Mouse (Mus musculus) embryonic facial prominence, embryonic 13.5 days (tissue): ENCODE measurements around the gene Rag2. TPM values are rescaled to one million over a fixed set of nuclear protein-coding genes. Genes with fewer than 3 reads are reported as not detected.

Source experiments
- ATAC-seq: fragments of 200-750 bp; cut with Nextera tagmentation; 2 replicates; pipeline ENCODE4 v1.8.0; 2017; ENCODE audit warnings: low read depth; ENCODE audit not compliant: insufficient number of reproducible peaks, insufficient read depth, low FRiP score, low TSS enrichment
- H3K27ac ChIP-seq: fragments of 300-500 bp; sonication (generic); 2 replicates; pipeline ENCODE4 v1.5.1; 2015; ENCODE audit warnings: moderate library complexity, mild to moderate bottlenecking, inconsistent platforms
- H3K27me3 ChIP-seq: fragments of 300-500 bp; sonication (generic); 2 replicates; pipeline ENCODE4 v1.6.1; 2015; ENCODE audit warnings: mild to moderate bottlenecking, inconsistent platforms
- H3K36me3 ChIP-seq: fragments of 300-500 bp; sonication (generic); 2 replicates; pipeline ENCODE4 v1.6.1; 2015; ENCODE audit warnings: mild to moderate bottlenecking, inconsistent platforms
- H3K4me1 ChIP-seq: fragments of 300-500 bp; sonication (generic); 2 replicates; pipeline ENCODE4 v1.6.1; 2015; ENCODE audit warnings: inconsistent platforms
- H3K4me2 ChIP-seq: fragments of 300-500 bp; sonication (generic); 2 replicates; pipeline ENCODE4 v1.6.1; 2015; ENCODE audit warnings: moderate library complexity, mild to moderate bottlenecking, inconsistent platforms
- H3K4me3 ChIP-seq: fragments of 300-500 bp; sonication (generic); 2 replicates; pipeline ENCODE4 v1.5.1; 2015; ENCODE audit warnings: mild to moderate bottlenecking, inconsistent platforms
- H3K9ac ChIP-seq: fragments of 300-500 bp; sonication (generic); 2 replicates; pipeline ENCODE4 v1.6.1; 2015; ENCODE audit warnings: mild to moderate bottlenecking, inconsistent platforms
- H3K9me3 ChIP-seq: fragments of 300-500 bp; sonication (generic); 2 replicates; pipeline ENCODE4 v1.6.1; 2016; ENCODE audit warnings: inconsistent platforms
- WGBS: fragments of 180-500 bp; shearing (Covaris S2); methylation state at CpG from one replicate; pipeline ENCODE4 v1.1.7; 2015; ENCODE audit warnings: mixed read lengths; 5-methylcytosine and 5-hydroxymethylcytosine counted together
- polyA plus RNA-seq: library from polyadenylated mRNA; unstranded; fragments of >200 nt; fragmentation: Nextera tagmentation; extraction: Ambion mirVana; gene quantifications from 2 replicates; pipeline ENCODE4 v1.2.1, GENCODE M21; 2015

The Rag2 gene
- polyA plus RNA-seq: not detected in 2 replicates

- H3K27me3 ChIP-seq: no peaks in the 10 kb centered on the region
- ATAC-seq: no peak
- H3K9ac ChIP-seq: no peak within 1 kb of the TSS
- peaks cover 9% of the 10 kb centered on the region; the same call in 1 of the 2 replicates for H3K4me1 ChIP-seq
- no peak within 1 kb of the TSS for H3K4me3 ChIP-seq
- H3K9me3 ChIP-seq: no peaks in the 10 kb centered on the region
- no peaks in the 10 kb centered on the region for H3K36me3 ChIP-seq
- WGBS: 52% methylated on average over 4 of the region's 4 CpGs
- no peak within 1 kb of the TSS for H3K27ac ChIP-seq
- H3K4me2 ChIP-seq: no peak within 1 kb of the TSS
These were observed at the start of gene Rag2 for GRCm38 (mm10) chr2:101624526-101624925. Rag2 (plus strand) TSS chr2:101624718.

- no peaks in the 10 kb centered on the region for H3K4me1 ChIP-seq
- no peak for ATAC-seq
- 86% methylated on average over 4 of the region's 4 CpGs for WGBS
These were observed 47.3 kb upstream of the Rag2 start for GRCm38 (mm10) chr2:101577243-101577642.

GRCm38 (mm10) chr2:101580027-101580426 is 44.5 kb upstream of the Rag2 start:
- H3K9me3 ChIP-seq: no peaks in the 10 kb centered on the region
- H3K27ac ChIP-seq: no peak overlapping the region
- H3K4me1 ChIP-seq: no peaks in the 10 kb centered on the region
- WGBS: 67% methylated on average over 2 of the region's 2 CpGs
- no peak for ATAC-seq
- H3K9ac ChIP-seq: no peak overlapping the region
- no peak overlapping the region for H3K4me2 ChIP-seq
- H3K4me3 ChIP-seq: no peak overlapping the region
- H3K36me3 ChIP-seq: 0 out of 2 replicates have a peak, but pooled peaks cover 4% of the 10 kb centered on the region
- H3K27me3 ChIP-seq: no peaks in the 10 kb centered on the region

More at GRCm38 (mm10) chr2:101577243-101577642, 47.3 kb upstream of the Rag2 start:
- no peak overlapping the region for H3K4me3 ChIP-seq
- H3K4me2 ChIP-seq: no peak overlapping the region
- H3K36me3 ChIP-seq: no peaks in the 10 kb centered on the region
- H3K9me3 ChIP-seq: no peaks in the 10 kb centered on the region
- H3K9ac ChIP-seq: no peak overlapping the region
- H3K27me3 ChIP-seq: no peaks in the 10 kb centered on the region
- H3K27ac ChIP-seq: no peak overlapping the region

DNA sequence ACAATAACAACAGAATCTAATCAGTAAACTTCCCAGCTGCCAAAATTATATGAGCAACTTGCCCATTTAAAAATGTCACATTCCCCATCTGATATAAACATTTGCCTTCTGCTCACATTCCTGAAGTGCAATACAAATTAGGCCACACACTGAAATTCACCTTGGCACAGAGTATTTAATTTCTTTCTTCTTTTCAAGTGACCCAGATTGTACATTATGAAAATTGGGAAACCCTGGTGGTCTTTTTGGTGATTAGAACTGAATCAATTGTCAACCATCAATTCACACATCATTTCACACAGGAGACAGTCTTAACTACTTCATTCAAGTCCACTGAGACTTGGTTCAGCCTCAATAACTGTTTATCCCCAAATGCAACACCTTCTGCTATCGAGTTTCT is 44.1 kb upstream of the Rag2 start:
- ATAC-seq: no peak
- Histone ChIP-seq H3K9me3 (no peaks in the 10 kb centered on the region), H3K4me1 (no peaks in the 10 kb centered on the region), H3K9ac (no peak overlapping the region), H3K27me3 (no peaks in the 10 kb centered on the region), H3K4me2 (no peak overlapping the region), H3K4me3 (no peak overlapping the region), H3K27ac (no peak overlapping the region), H3K36me3 (0 out of 2 replicates have a peak, but pooled peaks cover 7% of the 10 kb centered on the region)
- WGBS: 65% methylated on average over 1 of the region's 1 CpGs

GRCm38 (mm10) chr2:101580977-101581376 is 43.5 kb upstream of the Rag2 start:
- ATAC-seq: no peak
- no peaks in the 10 kb centered on the region for H3K9me3 ChIP-seq
- H3K4me3 ChIP-seq: no peak overlapping the region
- H3K36me3 ChIP-seq: 0 out of 2 replicates have a peak, but pooled peaks cover 7% of the 10 kb centered on the region
- WGBS: 64% methylated on average over 3 of the region's 3 CpGs
- H3K27me3 ChIP-seq: no peaks in the 10 kb centered on the region
- H3K27ac ChIP-seq: no peak overlapping the region
- no peak overlapping the region for H3K9ac ChIP-seq
- H3K4me1 ChIP-seq: no peaks in the 10 kb centered on the region
- no peak overlapping the region for H3K4me2 ChIP-seq

DNA sequence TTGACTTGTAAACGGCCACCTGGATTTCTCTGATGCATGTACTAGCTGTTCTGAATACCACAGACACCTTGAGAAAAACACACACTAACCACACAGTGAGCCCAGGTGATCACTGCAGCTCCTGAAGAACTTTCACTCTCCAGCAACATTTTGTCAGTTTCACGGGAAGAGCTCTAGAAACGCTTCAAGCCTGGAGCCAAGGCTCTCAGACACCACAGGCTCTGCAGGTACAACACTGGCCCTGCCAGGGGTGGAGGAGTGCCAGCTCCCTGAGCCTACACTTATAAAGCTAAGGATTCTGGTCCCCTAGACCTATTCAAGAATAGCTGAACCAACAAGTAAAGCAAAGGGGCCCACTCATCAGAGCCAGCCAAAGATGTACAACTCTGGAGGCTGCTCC is 43.1 kb upstream of the Rag2 start:
- Histone ChIP-seq H3K4me1 (no peaks in the 10 kb centered on the region), H3K4me3 (no peak overlapping the region), H3K9ac (no peak overlapping the region), H3K27ac (no peak overlapping the region), H3K9me3 (no peaks in the 10 kb centered on the region), H3K36me3 (0 out of 2 replicates have a peak, but pooled peaks cover 7% of the 10 kb centered on the region), H3K4me2 (no peak overlapping the region), H3K27me3 (no peaks in the 10 kb centered on the region)
- 79% methylated on average over 3 of the region's 3 CpGs for WGBS
- no peak for ATAC-seq

GRCm38 (mm10) chr2:101591356-101591755 is 33.2 kb upstream of the Rag2 start:
- Histone ChIP-seq H3K27ac (no peak overlapping the region), H3K4me2 (no peak overlapping the region), H3K4me3 (no peak overlapping the region), H3K9me3 (no peaks in the 10 kb centered on the region), H3K36me3 (no peaks in the 10 kb centered on the region), H3K4me1 (peaks cover 19% of the 10 kb centered on the region), H3K9ac (no peak overlapping the region), H3K27me3 (0 out of 2 replicates have a peak, but pooled peaks cover 4% of the 10 kb centered on the region)
- ATAC-seq: no peak
- WGBS: 53% methylated on average over 8 of the region's 8 CpGs

- no peak overlapping the region for H3K4me2 ChIP-seq
- no peak overlapping the region for H3K9ac ChIP-seq
- H3K27me3 ChIP-seq: 0 out of 2 replicates have a peak, but pooled peaks cover 4% of the 10 kb centered on the region
- H3K36me3 ChIP-seq: no peaks in the 10 kb centered on the region
- H3K27ac ChIP-seq: no peak overlapping the region
- no peaks in the 10 kb centered on the region for H3K9me3 ChIP-seq
- WGBS: 19% methylated on average over 10 of the region's 10 CpGs
- no peak overlapping the region for H3K4me3 ChIP-seq
- ATAC-seq: no peak; the same call in 1 of the 2 replicates
- H3K4me1 ChIP-seq: peaks cover 19% of the 10 kb centered on the region
These were observed 32.3 kb upstream of the Rag2 start for GRCm38 (mm10) chr2:101592023-101592841.

- H3K9me3 ChIP-seq: no peaks in the 10 kb centered on the region
- no peak overlapping the region for H3K4me3 ChIP-seq
- no peak overlapping the region for H3K4me2 ChIP-seq
- H3K27me3 ChIP-seq: 0 out of 2 replicates have a peak, but pooled peaks cover 4% of the 10 kb centered on the region
- no peaks in the 10 kb centered on the region for H3K36me3 ChIP-seq
- H3K4me1 ChIP-seq: peaks cover 19% of the 10 kb centered on the region
- H3K27ac ChIP-seq: no peak overlapping the region
- 42% methylated on average over 8 of the region's 8 CpGs for WGBS
- ATAC-seq: no peak
- no peak overlapping the region for H3K9ac ChIP-seq
These were observed 31.6 kb upstream of the Rag2 start for GRCm38 (mm10) chr2:101592886-101593285.

DNA sequence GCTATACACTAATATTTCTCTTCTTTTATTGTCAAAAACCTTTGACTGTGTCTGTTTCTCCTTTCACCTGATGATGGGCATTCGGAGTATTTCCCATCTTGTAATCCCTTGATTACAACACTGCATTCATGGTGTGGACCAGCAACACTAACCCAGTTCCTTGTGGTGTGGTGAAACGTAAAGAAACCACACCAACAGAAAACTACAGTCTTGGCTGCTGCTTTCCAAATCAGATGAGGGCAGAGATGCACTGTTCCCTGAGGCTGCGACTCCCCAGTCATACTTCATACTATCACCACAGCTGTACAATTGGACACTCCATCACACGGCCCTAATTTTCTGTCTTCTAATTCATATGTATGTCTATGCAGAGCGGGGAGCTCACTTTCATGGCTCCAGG is 29.8 kb upstream of the Rag2 start:
- Histone ChIP-seq H3K36me3 (no peaks in the 10 kb centered on the region), H3K9ac (no peak overlapping the region), H3K4me3 (no peak overlapping the region), H3K9me3 (no peaks in the 10 kb centered on the region), H3K4me1 (peaks cover 27% of the 10 kb centered on the region), H3K27ac (no peak overlapping the region), H3K27me3 (0 out of 2 replicates have a peak, but pooled peaks cover 4% of the 10 kb centered on the region), H3K4me2 (no peak overlapping the region)
- 78% methylated on average over 5 of the region's 5 CpGs for WGBS
- ATAC-seq: no peak

DNA sequence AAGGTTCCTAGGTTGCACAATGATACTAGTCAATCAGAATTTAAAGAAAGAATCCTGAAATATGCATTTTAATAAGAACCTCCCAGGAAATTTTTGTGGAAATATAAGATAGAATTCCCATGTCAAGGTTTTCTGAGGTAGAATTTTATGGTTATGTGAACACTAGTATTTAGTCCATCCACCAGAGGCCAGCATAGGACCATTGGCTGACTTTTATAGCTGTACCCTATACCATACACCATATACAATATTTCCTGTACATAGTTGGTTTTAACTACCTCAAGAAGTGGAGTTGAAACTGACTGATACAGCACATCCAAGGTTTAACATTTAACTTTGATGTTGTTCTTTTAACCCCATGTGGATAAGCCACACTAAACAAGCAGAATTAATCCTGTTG is 27.3 kb upstream of the Rag2 start:
- Histone ChIP-seq H3K4me2 (no peak overlapping the region), H3K27me3 (0 out of 2 replicates have a peak, but pooled peaks cover 4% of the 10 kb centered on the region), H3K36me3 (no peaks in the 10 kb centered on the region), H3K9me3 (no peaks in the 10 kb centered on the region), H3K27ac (no peak overlapping the region), H3K9ac (no peak overlapping the region), H3K4me3 (no peak overlapping the region), H3K4me1 (peaks cover 37% of the 10 kb centered on the region)
- no peak for ATAC-seq
